Mouse (Mus musculus): ENCODE data around the gene Zdhhc13. TPM values are rescaled to one million over a fixed set of nuclear protein-coding genes. Genes with fewer than 3 reads are reported as not detected.

Zdhhc13 gene
- 10 to 100 TPM; 25.6 TPM for total RNA-seq (2021)

- peak; percentile 80 to 87 for DNase-seq (ENCODE audit: extremely low spot score in 1 of 2, low spot score in 1 of 2)
These were observed at the start of gene Zdhhc13 for GRCm38 (mm10) chr7:48788851-48789572. Gene Zdhhc13, plus strand, starts transcription at chr7:48789003.

- peak; percentile 60 to 89 for DNase-seq (ENCODE audit: extremely low spot score in 1 of 2, low spot score in 1 of 2)
These were observed 39.3 kb upstream of the Zdhhc13 start for GRCm38 (mm10) chr7:48749298-48750163.

GRCm38 (mm10) chr7:48750164-48750809, 38.5 kb upstream of the Zdhhc13 start:
- DNase-seq (ENCODE audit: extremely low spot score in 1 of 2, low spot score in 1 of 2) = no peak

GRCm38 (mm10) chr7:48751222-48751621, 37.6 kb upstream of the Zdhhc13 start:
- DNase-seq (ENCODE audit: extremely low spot score in 1 of 2, low spot score in 1 of 2) = no peak

- DNase-seq (ENCODE audit: extremely low spot score in 1 of 2, low spot score in 1 of 2) = no peak
These were observed 34.3 kb upstream of the Zdhhc13 start for GRCm38 (mm10) chr7:48754415-48754974.

- DNase-seq (ENCODE audit: extremely low spot score in 1 of 2, low spot score in 1 of 2) = no peak
These were observed 33.0 kb upstream of the Zdhhc13 start for GRCm38 (mm10) chr7:48755825-48756224.

GRCm38 (mm10) chr7:48756306-48756931, 32.4 kb upstream of the Zdhhc13 start:
- no peak for DNase-seq (ENCODE audit: extremely low spot score in 1 of 2, low spot score in 1 of 2)

- DNase-seq (ENCODE audit: extremely low spot score in 1 of 2, low spot score in 1 of 2) = no peak
These were observed 30.7 kb upstream of the Zdhhc13 start for GRCm38 (mm10) chr7:48758083-48758482.

- no peak for DNase-seq (ENCODE audit: extremely low spot score in 1 of 2, low spot score in 1 of 2)
These were observed 28.0 kb upstream of the Zdhhc13 start for GRCm38 (mm10) chr7:48760789-48761188.

GRCm38 (mm10) chr7:48762289-48762688, 26.5 kb upstream of the Zdhhc13 start:
- no peak for DNase-seq (ENCODE audit: extremely low spot score in 1 of 2, low spot score in 1 of 2)

GRCm38 (mm10) chr7:48762721-48763120, 26.1 kb upstream of the Zdhhc13 start:
- no peak for DNase-seq (ENCODE audit: extremely low spot score in 1 of 2, low spot score in 1 of 2)

- no peak for DNase-seq (ENCODE audit: extremely low spot score in 1 of 2, low spot score in 1 of 2)
These were observed 22.8 kb upstream of the Zdhhc13 start for GRCm38 (mm10) chr7:48765959-48766358.

- DNase-seq (ENCODE audit: extremely low spot score in 1 of 2, low spot score in 1 of 2) = no peak
These were observed 19.1 kb upstream of the Zdhhc13 start for GRCm38 (mm10) chr7:48769721-48770120.

GRCm38 (mm10) chr7:48772060-48772734, 16.6 kb upstream of the Zdhhc13 start:
- no peak for DNase-seq (ENCODE audit: extremely low spot score in 1 of 2, low spot score in 1 of 2)

GRCm38 (mm10) chr7:48773333-48773732, 15.5 kb upstream of the Zdhhc13 start:
- no peak for DNase-seq (ENCODE audit: extremely low spot score in 1 of 2, low spot score in 1 of 2)

GRCm38 (mm10) chr7:48774633-48775032, 14.2 kb upstream of the Zdhhc13 start:
- DNase-seq (ENCODE audit: extremely low spot score in 1 of 2, low spot score in 1 of 2) = no peak

GRCm38 (mm10) chr7:48775436-48775835, 13.4 kb upstream of the Zdhhc13 start:
- no peak for DNase-seq (ENCODE audit: extremely low spot score in 1 of 2, low spot score in 1 of 2)

- DNase-seq (ENCODE audit: extremely low spot score in 1 of 2, low spot score in 1 of 2) = no peak
These were observed 10.9 kb upstream of the Zdhhc13 start for GRCm38 (mm10) chr7:48777721-48778504.

- peak; percentile 10 to 14 for DNase-seq (ENCODE audit: extremely low spot score in 1 of 2, low spot score in 1 of 2)
These were observed 9.7 kb upstream of the Zdhhc13 start for GRCm38 (mm10) chr7:48779110-48779509.
